Mouse (Mus musculus): ENCODE measurements around the gene Slc5a9.

GRCm38 (mm10) chr4:111867743-111868401, 34.8 kb downstream of the Slc5a9 start:
- TF ChIP-seq POLR2A (IDR thresholded peaks at IDR 0.05; ENCODE audit: control insufficient read depth, low read depth, low read length) (no peak), CTCF (IDR thresholded peaks at IDR 0.05; ENCODE audit: control insufficient read depth, insufficient read depth, insufficient replicate concordance, low read depth, low read length) (no peak)
